Mouse (Mus musculus) gastrocnemius, adult 2 months (tissue): ENCODE measurements around the gene Ust. TPM values are rescaled to one million over a fixed set of nuclear protein-coding genes. Genes with fewer than 3 reads are reported as not detected.

Source experiments
- DNase-seq: peaks from one replicate; pipeline ENCODE4 v3.0.0; 2022
- H3K27ac ChIP-seq: fragments of 200-600 bp; 2 replicates; pipeline ENCODE4 v1.8.1; 2022; ENCODE audit warnings: mild to moderate bottlenecking
- H3K4me3 ChIP-seq: fragments of 200-600 bp; 2 replicates; pipeline ENCODE4 v1.8.1; 2022; ENCODE audit warnings: mild to moderate bottlenecking, moderate library complexity
- CTCF ChIP-seq: fragments of 200-600 bp; IDR thresholded peaks from 2 replicates; pipeline ENCODE4 v1.8.1; 2022; ENCODE audit warnings: antibody characterized with exemption, mild to moderate bottlenecking, moderate library complexity
- intact Hi-C: fragments of 180-260 bp; cut with DNase I; formaldehyde crosslinking; loops from one replicate; pipeline ENCODE4 v1.15.1; 2025
- total RNA-seq, 2 experiments: library from RNA; stranded (reverse); gene quantifications; 2 replicates each; pipeline ENCODE4 v1.2.3; 2021

Ust gene
- total RNA-seq, 2 experiments from 2014 or later: 0.99 to 1.8 TPM

GRCm38 (mm10) chr10:8323304-8323765, 195.3 kb downstream of the Ust start:
- Histone ChIP-seq H3K4me3 (no peak overlapping the region), H3K27ac (peak overlapping the region; percentile 29; the same call in 1 of the 2 replicates)
- intact Hi-C loops: loop anchor here (10.0 kb wide), 2 partner anchors 191 to 391 kb away; partner anchors contain the start of gene Ust
- TF ChIP-seq CTCF: peak; percentile 93
- peak; percentile 64 for DNase-seq

DNA sequence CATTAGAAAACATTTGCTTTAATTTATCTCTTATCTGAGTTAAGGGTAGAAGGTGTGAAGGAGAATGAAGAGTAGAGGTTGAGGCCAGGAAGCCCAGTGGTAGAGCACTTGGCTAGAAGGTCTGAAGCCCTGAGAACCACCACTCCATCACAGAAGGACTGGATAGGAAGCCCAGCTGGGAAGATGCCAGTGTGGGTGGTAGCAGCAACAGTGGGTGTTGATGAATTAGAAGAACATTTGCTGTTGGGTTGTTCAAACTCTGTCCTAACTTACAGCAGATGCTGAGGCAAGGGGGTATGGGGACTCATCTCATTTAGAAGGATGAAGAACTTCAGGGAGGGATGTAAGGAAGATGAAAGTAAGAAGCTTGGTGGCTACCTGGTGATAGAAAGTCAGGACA, 197.9 kb downstream of the Ust start:
- intact Hi-C loops: loop anchor here (10.0 kb wide), 2 partner anchors 194 to 394 kb away; partner anchors contain the start of gene Ust
- DNase-seq: no peak
- no peak overlapping the region for H3K27ac ChIP-seq
- H3K4me3 ChIP-seq: no peak overlapping the region
- TF ChIP-seq CTCF: no peak

GRCm38 (mm10) chr10:8309435-8309834, 209.2 kb downstream of the Ust start:
- no peak for DNase-seq
- intact Hi-C loops: no loop called here
- no peak for TF ChIP-seq CTCF
- Histone ChIP-seq H3K27ac (no peak overlapping the region), H3K4me3 (no peak overlapping the region)

GRCm38 (mm10) chr10:8304211-8304610, 214.4 kb downstream of the Ust start:
- no peak for DNase-seq
- TF ChIP-seq CTCF: no peak
- intact Hi-C loops: no loop called here
- Histone ChIP-seq H3K4me3 (no peak overlapping the region), H3K27ac (no peak overlapping the region)

GRCm38 (mm10) chr10:8299166-8299565, 219.5 kb downstream of the Ust start:
- intact Hi-C loops: no loop called here
- Histone ChIP-seq H3K4me3 (no peak overlapping the region), H3K27ac (no peak overlapping the region)
- TF ChIP-seq CTCF: no peak
- no peak for DNase-seq

- H3K27ac ChIP-seq: no peak overlapping the region
- DNase-seq: no peak
- TF ChIP-seq CTCF: no peak
- H3K4me3 ChIP-seq: no peak overlapping the region
- intact Hi-C loops: no loop called here
These were observed 221.4 kb downstream of the Ust start for GRCm38 (mm10) chr10:8297214-8297613.

GRCm38 (mm10) chr10:8290661-8291060, 228.0 kb downstream of the Ust start:
- H3K4me3 ChIP-seq: no peak overlapping the region
- no peak overlapping the region for H3K27ac ChIP-seq
- DNase-seq: no peak
- intact Hi-C loops: no loop called here
- no peak for TF ChIP-seq CTCF

DNA sequence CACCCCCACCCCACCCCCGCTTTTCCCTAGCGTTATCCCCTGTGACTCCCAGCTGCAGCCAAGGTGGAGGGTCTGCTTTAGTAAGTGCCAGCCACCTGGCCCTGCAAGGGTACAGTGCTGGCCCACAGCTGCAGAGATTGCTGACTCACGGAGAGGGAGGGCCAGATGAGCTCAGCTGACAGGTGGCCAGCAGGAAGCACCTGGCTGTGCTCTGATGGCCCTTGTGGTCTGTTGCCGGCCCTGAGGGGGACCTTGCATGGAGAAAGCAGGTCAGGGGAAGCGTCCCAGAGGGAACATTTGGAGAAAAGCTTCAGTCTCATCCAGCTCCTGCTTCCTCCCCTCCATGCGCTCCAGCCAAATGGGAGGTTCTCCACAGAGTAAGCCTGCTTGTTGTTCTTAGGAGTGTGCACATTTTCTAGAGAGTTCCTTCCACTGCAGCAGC, 231.3 kb downstream of the Ust start:
- H3K27ac ChIP-seq: no peak overlapping the region; the same call in 1 of the 2 replicates
- intact Hi-C loops: no loop called here
- TF ChIP-seq CTCF: no peak
- DNase-seq: peak; percentile 80
- peak overlapping the region; percentile 37 for H3K4me3 ChIP-seq

GRCm38 (mm10) chr10:8283991-8284390, 234.6 kb downstream of the Ust start:
- no peak overlapping the region for H3K27ac ChIP-seq
- intact Hi-C loops: no loop called here
- no peak for TF ChIP-seq CTCF
- no peak overlapping the region for H3K4me3 ChIP-seq
- DNase-seq: no peak

DNA sequence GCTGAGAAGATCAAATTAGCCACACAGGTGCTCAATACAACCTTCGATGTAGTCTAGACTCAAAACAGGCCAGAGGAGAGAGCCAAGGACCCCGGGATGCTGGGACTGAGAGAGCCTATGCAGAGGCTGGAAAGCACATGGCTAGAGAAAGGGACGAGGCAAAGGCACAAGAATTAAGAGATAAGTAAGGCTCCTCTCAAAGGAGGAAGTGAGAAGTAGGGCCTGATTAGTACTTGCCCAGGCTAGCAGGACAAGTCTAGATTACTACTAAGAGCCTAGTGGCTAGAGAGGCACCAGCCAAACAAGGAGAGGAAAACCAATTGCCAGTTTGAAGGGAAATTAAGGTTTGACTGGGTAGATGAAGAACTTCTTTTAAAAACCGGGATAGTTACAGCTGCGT, 241.5 kb downstream of the Ust start:
- no peak overlapping the region for H3K27ac ChIP-seq
- no peak overlapping the region for H3K4me3 ChIP-seq
- TF ChIP-seq CTCF: no peak
- no peak for DNase-seq
- intact Hi-C loops: no loop called here

DNA sequence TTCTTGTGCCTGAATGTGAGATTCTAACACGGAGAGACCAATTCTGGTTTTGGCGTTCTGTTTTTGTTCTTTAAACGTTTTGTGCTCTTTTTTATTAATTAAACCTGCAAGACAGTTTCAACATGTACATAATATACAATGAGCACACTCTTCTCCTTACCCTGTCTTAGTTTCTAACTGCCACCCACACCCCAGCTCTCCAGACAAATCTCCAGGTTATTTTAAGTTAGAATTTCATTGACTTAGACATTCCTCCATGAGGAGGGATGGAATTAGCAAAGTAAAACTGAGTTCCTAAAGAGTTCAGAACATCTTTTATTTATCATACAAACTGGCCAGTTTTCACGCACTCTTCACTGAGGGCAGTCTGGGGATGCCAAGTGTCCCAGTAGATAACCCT, 248.9 kb downstream of the Ust start:
- intact Hi-C loops: no loop called here
- no peak overlapping the region for H3K4me3 ChIP-seq
- no peak for TF ChIP-seq CTCF
- DNase-seq: no peak
- H3K27ac ChIP-seq: no peak overlapping the region

GRCm38 (mm10) chr10:8259716-8260115, 258.9 kb downstream of the Ust start:
- DNase-seq: no peak
- Histone ChIP-seq H3K27ac (no peak overlapping the region), H3K4me3 (no peak overlapping the region)
- TF ChIP-seq CTCF: no peak
- intact Hi-C loops: no loop called here

DNA sequence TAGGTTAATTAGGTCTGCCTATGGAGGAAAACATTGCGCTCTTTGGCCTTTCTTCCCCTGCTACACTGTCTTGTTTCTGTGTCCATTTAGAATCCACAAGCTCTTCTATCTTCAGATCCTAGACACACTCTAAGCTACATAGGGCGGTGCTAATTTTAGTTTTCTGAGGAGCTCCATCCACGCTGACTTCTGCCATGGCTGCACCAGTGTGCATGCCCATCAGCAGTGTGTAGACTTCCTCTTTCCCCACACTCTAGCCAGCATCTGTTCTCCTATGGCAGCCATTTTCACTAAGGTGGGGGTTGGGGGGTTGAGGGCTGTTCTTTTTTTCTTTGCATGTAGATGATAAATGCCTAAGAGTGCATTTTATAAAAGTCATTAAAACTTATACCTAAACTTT, 268.6 kb downstream of the Ust start:
- no peak for DNase-seq
- Histone ChIP-seq H3K4me3 (no peak overlapping the region), H3K27ac (no peak overlapping the region)
- intact Hi-C loops: no loop called here
- no peak for TF ChIP-seq CTCF

- peak; percentile 66 for DNase-seq
- H3K27ac ChIP-seq: no peak overlapping the region
- TF ChIP-seq CTCF: peak; percentile 67
- no peak overlapping the region for H3K4me3 ChIP-seq
- intact Hi-C loops: no loop called here
These were observed 276.3 kb downstream of the Ust start for GRCm38 (mm10) chr10:8242336-8242735.
